In the genomic region with DNA sequence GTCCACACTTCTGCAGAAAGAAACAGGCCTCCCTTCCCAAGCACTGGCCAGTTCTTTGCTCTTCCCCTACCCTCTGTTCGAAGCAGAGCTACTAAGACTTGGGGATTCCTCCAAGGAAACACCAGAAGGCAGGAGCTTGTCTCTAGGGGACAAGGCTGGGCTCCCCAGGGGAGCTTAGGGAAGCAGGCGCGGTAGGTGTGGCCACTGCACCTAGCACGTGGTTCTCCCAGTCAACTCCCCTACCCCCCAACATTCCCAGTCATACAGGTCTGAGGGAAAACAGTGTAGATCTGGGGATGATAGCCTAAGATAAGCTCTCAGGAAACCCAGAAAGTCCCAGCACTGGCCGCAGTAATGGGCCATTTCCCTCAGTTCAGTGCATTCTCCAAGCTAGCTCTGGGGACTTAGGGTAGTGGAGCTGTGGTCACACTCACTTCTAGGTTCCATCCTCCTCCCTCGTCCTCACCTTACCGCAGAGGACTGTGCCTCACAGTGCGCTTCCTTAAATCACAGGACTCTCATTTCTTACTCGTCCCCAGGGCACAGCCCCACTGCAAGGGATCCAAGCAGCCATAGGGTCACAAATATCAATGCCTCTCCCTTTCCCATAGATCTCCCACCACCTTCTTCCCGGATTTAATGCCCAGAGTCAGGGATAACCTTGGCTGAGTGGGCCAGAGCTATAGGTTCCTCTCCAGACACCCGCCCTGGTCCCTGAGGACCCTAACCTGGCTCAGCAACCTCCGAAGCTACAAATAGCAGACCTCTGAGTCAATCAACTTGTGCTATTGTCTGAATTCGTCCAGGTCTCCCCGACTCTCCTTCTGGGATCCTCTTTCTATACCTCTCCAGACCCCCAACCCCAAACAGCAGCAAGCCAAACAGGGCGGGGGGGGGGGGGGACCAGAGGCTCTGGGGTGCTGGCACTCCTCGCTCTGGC, we compare ENCODE assay signal across 9 mouse cellular contexts.
A peak's percentile ranks its signal among the peaks of the same experiment; 100 is the strongest.
DNase-seq lines count a peak whose midpoint lies in the region; ATAC-seq and TF ChIP-seq lines count a peak whose summit lies in the region.
"Had no signal": no experiment of that assay in that cellular context is flagged by ENCODE, and none has a peak within 500 bp of the region (broad histone marks: within the 10 kb centered on the region; RNA-seq: fewer than 3 reads in every experiment).

No protein-coding gene starts in this region.

- H3K9ac ChIP-seq in liver, embryonic 15.5 days, result no peak overlapping the region

- H3K4me1 ChIP-seq in E14TG2a.4 (replicated peaks; ENCODE audit: low read depth, low read length), result peaks cover 60% of the 10 kb centered on the region
- peaks cover 12% of the 10 kb centered on the region for H3K4me1 ChIP-seq in liver, embryonic 15.5 days (replicated peaks)

- peaks cover 10% of the 10 kb centered on the region; the same call in 1 of the 2 replicates for H3K36me3 ChIP-seq in E14TG2a.4 (ENCODE audit: insufficient read depth, low read length)
- no peaks in the 10 kb centered on the region for H3K36me3 ChIP-seq in liver, embryonic 15.5 days (replicated peaks)

- TF ChIP-seq CTCF in E14TG2a.4 (conservative IDR thresholded peaks at IDR 0.05; ENCODE audit: low read length), result no peak

- H3K27me3 ChIP-seq in E14TG2a.4 (ENCODE audit: insufficient read depth, low read length), result peaks cover 44% of the 10 kb centered on the region
- peaks cover 47% of the 10 kb centered on the region for H3K27me3 ChIP-seq in liver, embryonic 15.5 days

- H3K9me3 ChIP-seq in E14TG2a.4 (ENCODE audit: low read length), result no peaks in the 10 kb centered on the region
- H3K9me3 ChIP-seq in liver, embryonic 15.5 days (replicated peaks), result no peaks in the 10 kb centered on the region

- peak; percentile 24; the same call in 1 of the 2 replicates for ATAC-seq in frontal cortex, adult (ENCODE audit: low TSS enrichment)
- ATAC-seq in granulocyte monocyte progenitor cell, adult 5-6 weeks (replicated peaks; ENCODE audit: poor library complexity, severe bottlenecking), result peak; percentile 79
- no peak for ATAC-seq in liver, embryonic 15.5 days (ENCODE audit: insufficient read depth)

- peak overlapping the region; percentile 80 for H3K4me3 ChIP-seq in E14TG2a.4 (replicated peaks; ENCODE audit: low read length)
- peak overlapping the region; percentile 41 for H3K4me3 ChIP-seq in liver, embryonic 15.5 days (replicated peaks)

- WGBS in liver, embryonic 15.5 days (ENCODE audit: insufficient replicate concordance), result 15% methylated on average over 16 of the region's 16 CpGs

- DNase-seq in frontal cortex, postnatal 25 days (ENCODE audit: low spot score in 2 of 2), result no peak
- DNase-seq in cerebellum, adult 8-10 months, result no peak
- no peak for DNase-seq in testis, postnatal 14 days (ENCODE audit: low spot score)
- no peak for DNase-seq in frontal cortex, postnatal 10 days (ENCODE audit: low spot score in 2 of 2)

- peak overlapping the region; percentile 55 for H3K4me2 ChIP-seq in liver, embryonic 15.5 days

- no peak overlapping the region for H3K27ac ChIP-seq in liver, embryonic 15.5 days (replicated peaks)
- H3K27ac ChIP-seq: macrophage had no signal
